Mouse (Mus musculus) testis, postnatal 14 days (tissue): Measurements from ENCODE around the gene Tbce.
"Not testable (repeated sequence)": the region's sequence is repeated elsewhere in the genome, so short reads cannot be mapped to it uniquely, and the experiment has no call there.

Experiments used
- DNase-seq: peaks from one replicate; pipeline ENCODE4 v3.0.0; 2021; ENCODE audit warnings: low spot score

The Tbce gene

DNA sequence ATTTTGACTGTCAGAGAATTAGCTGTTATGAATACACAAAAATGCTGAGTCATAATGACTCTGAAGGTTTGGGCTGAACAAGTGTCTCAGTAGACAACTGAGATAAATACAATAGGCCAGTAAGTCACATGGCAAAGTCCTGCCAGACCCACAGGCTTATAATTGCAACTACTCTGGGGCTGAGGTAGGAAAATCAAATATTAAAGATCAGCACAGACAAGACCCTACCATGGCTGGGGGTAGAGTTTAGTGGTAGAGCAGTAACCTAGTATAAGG lies 5.4 kb downstream of the Tbce start:
- no peak for DNase-seq

DNA sequence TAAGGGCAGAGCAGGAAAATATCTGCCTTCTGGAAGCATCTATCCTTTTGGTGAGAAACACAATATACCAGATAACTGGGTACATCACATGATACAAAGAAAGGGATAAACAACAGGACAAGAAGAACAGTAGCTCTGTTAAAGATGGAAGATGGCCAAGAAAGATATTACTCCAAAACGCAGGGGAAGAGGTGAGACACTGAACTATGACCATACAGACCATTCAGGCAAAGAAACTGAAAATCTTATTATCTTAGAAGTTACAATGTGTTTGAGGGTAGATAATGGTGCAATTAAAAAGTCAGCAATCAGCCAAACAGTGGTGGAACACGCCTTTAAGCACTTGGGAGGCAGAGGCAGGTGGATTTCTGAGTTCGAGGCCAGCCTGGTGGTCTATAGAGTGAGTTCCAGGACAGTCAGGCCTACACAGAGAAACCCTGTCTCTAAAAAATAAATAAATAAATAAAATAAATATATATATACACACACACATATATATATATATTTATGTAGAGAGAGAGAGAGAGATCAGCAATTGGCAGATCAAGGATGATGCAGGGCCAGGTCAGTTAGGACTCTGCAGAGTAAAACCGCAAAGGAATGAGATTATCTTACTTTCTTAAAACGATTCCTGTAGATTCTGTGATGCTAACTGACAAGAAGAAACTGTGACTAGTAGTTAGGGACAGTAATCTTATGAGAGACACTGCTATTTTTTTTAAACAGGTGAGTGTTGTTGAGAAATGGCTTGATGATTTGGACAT lies 5.9 kb downstream of the Tbce start:
- no peak for DNase-seq

GRCm38 (mm10) chr13:14026154-14026820 lies 13.2 kb downstream of the Tbce start:
- no peak for DNase-seq

GRCm38 (mm10) chr13:14025554-14025953 lies 13.9 kb downstream of the Tbce start:
- DNase-seq, result no peak

- DNase-seq, result not testable (repeated sequence)
Observed at GRCm38 (mm10) chr13:14021417-14021816, 18.0 kb downstream of the Tbce start.

DNA sequence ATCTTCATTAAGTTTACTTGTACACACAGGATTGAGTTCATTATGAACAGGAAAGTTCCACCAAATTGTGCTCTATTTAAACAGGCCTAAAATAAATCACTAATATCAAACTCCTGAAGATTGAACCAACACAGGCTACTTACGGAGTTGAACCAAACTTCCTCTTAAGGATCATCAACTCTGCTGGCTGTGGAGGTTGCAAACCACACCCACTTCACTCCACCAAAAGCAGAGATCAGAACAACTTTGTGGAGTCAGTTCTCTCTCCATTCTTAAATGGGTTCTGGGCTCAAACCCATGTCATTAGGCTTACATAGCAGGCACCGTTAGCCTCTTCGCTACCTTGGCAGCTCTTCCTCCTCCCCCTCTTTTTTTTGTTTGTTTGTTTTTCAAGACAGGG lies 20.6 kb downstream of the Tbce start:
- DNase-seq, result no peak

DNA sequence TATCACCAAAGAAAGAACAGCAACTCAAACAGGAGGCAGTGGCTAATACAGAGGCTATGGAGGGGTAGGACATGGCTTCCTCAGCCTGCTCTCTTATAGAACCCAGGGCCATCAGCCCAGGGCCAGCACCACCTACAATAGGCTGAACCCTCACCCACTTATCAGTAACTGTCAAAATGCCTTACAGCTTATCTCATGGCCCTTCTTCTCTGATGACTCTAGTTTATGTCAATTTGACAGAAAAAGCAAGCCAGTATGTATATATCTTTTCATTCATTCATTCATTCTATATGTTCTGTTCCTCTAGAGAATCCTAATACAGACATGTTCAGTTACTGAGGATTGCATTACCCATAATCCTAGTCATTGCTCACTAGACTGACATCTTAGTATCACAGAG lies 21.2 kb downstream of the Tbce start:
- DNase-seq, result no peak

DNA sequence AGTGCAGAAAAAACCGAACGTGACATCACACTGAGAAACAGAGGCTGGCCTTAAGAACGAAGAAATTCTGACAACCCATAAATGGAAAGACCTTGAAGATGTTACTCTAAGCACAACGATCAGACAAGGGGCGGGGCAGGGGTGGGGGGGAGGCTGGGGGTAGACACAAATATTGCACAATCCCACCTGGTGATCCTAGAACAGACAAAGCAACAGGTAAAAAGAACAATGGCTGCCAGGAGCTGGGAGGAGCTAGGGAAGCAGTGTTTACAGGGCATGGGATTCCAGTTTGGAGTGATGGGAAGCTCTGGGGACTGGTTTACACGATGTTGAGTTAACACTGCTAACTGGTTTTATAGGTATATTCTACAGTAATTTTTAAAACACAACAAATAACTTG lies 23.8 kb downstream of the Tbce start:
- no peak for DNase-seq

- no peak for DNase-seq
Observed at GRCm38 (mm10) chr13:14014540-14014939, 24.9 kb downstream of the Tbce start.

DNA sequence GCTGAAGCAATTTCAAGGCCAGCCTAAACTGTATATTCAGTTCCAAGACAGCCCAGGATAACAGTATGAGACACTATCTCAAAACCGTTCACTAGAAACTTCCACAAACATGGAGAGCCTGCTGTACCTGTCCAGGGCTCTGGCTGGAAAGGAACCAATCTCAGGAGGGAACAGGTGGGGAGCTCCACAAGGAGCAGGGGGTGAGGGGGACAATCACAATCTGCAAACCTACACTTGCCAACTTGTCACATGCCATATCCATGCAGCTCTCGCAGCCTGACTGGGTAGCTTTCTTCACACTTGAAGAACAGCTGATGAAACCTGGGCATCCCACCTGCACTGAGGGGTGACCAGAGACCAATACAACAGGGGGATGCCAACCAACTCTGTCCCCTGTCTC lies 25.4 kb downstream of the Tbce start:
- no peak for DNase-seq

- DNase-seq, result no peak
Observed at GRCm38 (mm10) chr13:14011454-14011995, 27.9 kb downstream of the Tbce start.

- DNase-seq, result no peak
Observed at GRCm38 (mm10) chr13:14006056-14006455, 33.4 kb downstream of the Tbce start.

DNA sequence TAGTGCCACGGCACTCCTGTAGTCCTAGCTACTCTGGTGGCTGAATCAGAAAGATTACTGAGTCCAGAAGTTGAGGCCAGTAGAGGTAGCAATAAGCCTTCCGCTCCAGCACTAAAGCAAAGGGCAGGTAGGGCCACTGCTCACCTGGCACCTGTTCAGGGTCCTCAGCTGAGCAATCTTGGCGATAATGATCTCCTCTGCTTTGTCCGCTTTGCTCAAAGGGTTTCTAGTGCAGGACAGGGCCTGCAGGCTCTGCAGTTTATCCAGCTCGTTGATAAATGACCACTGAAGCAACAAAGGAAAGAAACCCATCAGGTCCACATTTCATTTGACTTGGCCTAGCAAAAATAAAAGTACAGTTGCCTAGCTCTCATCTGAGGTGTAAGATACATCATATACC lies 34.4 kb downstream of the Tbce start:
- DNase-seq, result no peak

- DNase-seq, result no peak
Observed at GRCm38 (mm10) chr13:14004086-14004485, 35.4 kb downstream of the Tbce start.

DNA sequence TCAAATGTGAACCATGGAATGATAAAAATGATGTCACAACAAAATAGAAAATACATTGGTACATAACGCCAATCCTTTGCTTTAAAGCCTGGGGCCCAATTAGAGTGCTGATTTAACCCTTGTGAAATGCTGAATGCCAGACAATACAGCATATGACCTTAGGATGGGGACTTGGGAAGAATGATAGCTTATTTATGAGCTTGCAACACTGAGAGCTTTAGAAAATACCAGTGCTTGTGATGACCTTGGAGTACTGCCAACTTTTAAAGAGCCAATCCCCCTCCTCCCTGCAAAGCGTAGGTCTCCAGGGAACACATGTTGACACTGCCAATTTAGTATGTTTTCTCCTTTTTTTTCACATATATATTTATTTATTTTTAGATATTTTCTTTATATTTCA lies 36.7 kb downstream of the Tbce start:
- no peak for DNase-seq

DNA sequence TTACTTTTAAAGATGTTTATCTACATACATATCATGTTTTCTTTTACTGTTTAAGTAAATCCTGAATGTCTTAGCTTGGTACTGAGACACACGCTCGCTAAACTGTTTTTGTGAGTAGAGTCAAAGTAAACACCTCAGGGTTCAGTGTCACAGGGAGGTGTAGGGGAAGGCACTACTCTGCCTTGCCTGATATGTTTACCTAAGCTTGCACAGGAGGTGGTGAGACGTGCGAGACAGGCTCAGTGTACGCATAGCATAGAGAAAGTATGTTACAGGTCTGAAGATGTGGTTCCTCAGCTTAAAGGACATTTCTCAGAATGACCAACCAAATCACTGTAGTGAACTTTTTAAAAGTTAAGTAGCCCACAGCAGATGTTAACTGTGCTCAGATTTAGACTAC lies 42.0 kb downstream of the Tbce start:
- no peak for DNase-seq

DNA sequence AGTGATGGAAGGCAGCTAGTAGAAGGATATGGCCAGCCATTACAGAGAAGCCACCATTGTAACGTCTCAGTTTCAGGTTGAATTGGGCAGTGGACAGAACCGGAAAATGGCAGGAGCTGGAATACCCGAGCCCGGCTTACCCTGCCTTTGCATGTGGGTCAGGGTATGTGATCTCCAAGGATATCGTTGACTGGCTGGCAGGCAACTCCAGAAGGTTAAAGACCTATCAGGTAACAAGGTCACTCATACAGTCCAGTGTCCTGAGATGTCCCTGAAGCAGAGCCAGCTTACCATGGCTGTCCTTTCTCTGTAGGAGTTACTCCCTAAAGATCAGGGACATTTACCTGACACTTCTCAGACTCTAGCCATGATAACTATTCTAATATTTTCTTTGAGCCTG lies 44.4 kb downstream of the Tbce start:
- no peak for DNase-seq

- no peak for DNase-seq
Observed at GRCm38 (mm10) chr13:13993041-13993440, 46.4 kb downstream of the Tbce start.

DNA sequence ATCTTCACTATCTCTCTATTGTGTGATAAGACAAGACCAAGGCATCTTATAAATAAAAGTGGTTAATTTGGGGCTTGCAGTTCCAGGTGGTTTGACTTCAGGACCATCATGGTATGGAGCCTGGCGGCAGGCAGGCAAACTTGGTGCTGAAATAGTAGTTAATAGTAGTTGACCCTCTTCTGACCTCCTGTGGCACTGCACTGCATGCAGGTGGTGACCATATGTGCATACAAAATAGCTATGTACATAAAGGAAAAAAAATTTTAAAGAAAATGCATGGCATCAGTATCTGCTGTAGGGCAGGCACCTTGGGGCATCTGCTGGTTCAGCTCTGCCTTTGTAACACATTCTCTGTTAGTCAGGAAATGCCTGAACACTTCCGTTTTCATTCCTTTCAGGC lies 49.0 kb downstream of the Tbce start:
- no peak for DNase-seq

GRCm38 (mm10) chr13:13989135-13989534 lies 50.3 kb downstream of the Tbce start:
- no peak for DNase-seq

DNA sequence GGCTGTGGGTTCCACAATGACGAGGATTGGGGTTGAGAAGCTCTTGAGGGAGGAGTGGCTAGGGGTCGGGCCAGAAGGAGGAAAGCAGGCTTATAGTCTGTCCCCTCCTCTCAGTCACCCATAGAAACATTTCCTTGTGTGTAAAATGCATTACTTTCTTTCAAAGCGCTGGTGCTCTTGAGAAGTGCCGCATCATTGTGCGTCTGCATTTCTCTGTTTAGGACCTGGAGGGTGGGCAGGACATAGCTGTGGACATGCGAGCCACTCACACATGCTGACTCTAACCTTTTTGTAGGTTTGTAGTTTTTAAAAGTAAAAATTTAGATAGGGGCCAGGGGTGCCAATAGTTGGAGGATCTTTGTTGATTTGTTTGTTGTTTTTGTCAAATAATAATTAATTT lies 55.9 kb downstream of the Tbce start:
- no peak for DNase-seq

DNA sequence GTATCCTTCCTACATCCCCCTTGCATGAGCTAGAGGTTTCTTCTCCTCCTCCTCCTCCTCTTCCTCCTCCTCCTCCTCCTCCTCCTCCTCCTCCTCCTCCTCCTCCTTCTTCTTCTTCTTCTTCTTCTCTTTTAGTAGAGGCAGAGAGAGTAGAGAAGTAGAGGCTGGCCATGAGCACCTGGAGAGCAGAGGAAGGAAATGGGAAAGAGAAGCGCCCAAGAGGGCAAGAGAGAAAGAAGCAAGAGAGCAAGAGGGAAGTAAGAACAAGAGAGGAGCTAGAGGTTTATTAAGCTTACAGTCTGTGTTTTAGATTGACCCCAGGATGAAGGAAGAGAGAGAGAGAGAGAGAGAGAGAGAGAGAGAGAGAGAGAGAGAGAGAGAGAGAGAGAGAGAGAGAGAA lies 57.6 kb downstream of the Tbce start:
- DNase-seq, result not testable (repeated sequence)

GRCm38 (mm10) chr13:13969796-13970195 lies 69.6 kb downstream of the Tbce start:
- DNase-seq, result no peak

- no peak for DNase-seq
Observed at GRCm38 (mm10) chr13:13968629-13969111, 70.8 kb downstream of the Tbce start.
